Mouse (Mus musculus): ENCODE measurements around the gene Rimkla. TPM values are rescaled to one million over a fixed set of nuclear protein-coding genes. Genes with fewer than 3 reads are reported as not detected.

Rimkla gene
- total and polyA plus RNA-seq, 3 experiments, result not detected

DNA sequence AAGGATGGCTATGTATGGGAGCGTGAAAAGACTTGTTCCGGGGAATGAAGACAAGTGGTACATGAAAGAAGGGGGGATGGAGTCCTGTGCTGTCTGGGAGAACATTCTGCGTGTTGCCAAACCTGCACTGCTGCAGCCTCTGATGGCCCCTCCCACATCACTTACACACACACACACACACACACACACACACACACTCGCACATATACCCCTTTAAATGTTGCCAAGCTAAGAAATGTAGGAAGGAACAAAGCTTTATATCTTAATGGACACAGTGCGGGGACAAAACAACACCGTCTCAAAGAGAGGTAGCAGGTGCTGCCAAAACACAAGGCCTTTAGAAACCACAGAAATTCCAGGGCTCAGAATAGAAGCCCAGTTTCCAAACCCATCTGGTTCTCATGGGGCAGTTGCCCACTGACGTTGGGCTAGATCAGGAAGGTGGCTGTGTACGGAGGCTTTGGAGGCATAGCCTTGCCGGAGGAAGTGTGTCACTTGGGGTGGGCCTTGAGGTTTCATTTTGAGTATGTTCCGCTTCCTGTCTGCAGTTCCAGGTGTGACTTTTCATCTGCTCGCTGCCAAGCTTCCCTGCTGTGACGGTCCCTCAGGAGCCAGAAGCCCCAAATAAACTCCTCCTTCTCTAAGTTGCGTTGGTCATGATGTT is 28.5 kb downstream of the Rimkla start:
- no peak for TF ChIP-seq MAX (IDR thresholded peaks at IDR 0.05; ENCODE audit: low read length)
- TF ChIP-seq POLR2AphosphoS2 (IDR thresholded peaks at IDR 0.05; ENCODE audit: low read length), result no peak
- TF ChIP-seq ZMIZ1 (IDR thresholded peaks at IDR 0.05; ENCODE audit: low read depth, low read length), result no peak
- no peak for TF ChIP-seq ZKSCAN1 (IDR thresholded peaks at IDR 0.05; ENCODE audit: low read depth, low read length)
- no peak for TF ChIP-seq CHD2 (IDR thresholded peaks at IDR 0.05; ENCODE audit: low read length)
- no peak for TF ChIP-seq NRF1 (IDR thresholded peaks at IDR 0.05; ENCODE audit: insufficient read depth, low read depth, low read length, poor library complexity, severe bottlenecking)
- TF ChIP-seq ELF1 (IDR thresholded peaks at IDR 0.05; ENCODE audit: low read depth, low read length), result no peak
- TF ChIP-seq USF1 (IDR thresholded peaks at IDR 0.05; ENCODE audit: low read depth, low read length), result no peak
- DNase-seq (ENCODE audit: low read depth, low spot score), result no peak
- Histone ChIP-seq H3K27me3 (ENCODE audit: control insufficient read depth in 1 of 2, insufficient read depth in 2 of 2, low read length in 2 of 2) (no peaks in the 10 kb centered on the region; a peak in 1 of 4 replicates), H3K36me3 (ENCODE audit: control insufficient read depth in 1 of 2, insufficient read depth in 2 of 2, low read length in 2 of 2) (no peaks in the 10 kb centered on the region), H3K4me1 (ENCODE audit: control insufficient read depth in 1 of 2, insufficient read depth in 2 of 2, low read length in 2 of 2) (no peaks in the 10 kb centered on the region), H3K4me3 (ENCODE audit: control insufficient read depth in 1 of 2, insufficient read depth in 1 of 2, low read depth in 2 of 2, low read length in 2 of 2) (no peak overlapping the region), H3K79me2 (ENCODE audit: control insufficient read depth, insufficient read depth, low read length, poor library complexity) (no peaks in the 10 kb centered on the region), H3K9ac (ENCODE audit: control insufficient read depth, low read depth, low read length, poor library complexity, severe bottlenecking) (no peak overlapping the region), H3K27ac (ENCODE audit: control insufficient read depth, low read depth, low read length) (no peak overlapping the region), H3K9me3 (replicated peaks; ENCODE audit: insufficient read depth, low read length) (no peaks in the 10 kb centered on the region)

DNA sequence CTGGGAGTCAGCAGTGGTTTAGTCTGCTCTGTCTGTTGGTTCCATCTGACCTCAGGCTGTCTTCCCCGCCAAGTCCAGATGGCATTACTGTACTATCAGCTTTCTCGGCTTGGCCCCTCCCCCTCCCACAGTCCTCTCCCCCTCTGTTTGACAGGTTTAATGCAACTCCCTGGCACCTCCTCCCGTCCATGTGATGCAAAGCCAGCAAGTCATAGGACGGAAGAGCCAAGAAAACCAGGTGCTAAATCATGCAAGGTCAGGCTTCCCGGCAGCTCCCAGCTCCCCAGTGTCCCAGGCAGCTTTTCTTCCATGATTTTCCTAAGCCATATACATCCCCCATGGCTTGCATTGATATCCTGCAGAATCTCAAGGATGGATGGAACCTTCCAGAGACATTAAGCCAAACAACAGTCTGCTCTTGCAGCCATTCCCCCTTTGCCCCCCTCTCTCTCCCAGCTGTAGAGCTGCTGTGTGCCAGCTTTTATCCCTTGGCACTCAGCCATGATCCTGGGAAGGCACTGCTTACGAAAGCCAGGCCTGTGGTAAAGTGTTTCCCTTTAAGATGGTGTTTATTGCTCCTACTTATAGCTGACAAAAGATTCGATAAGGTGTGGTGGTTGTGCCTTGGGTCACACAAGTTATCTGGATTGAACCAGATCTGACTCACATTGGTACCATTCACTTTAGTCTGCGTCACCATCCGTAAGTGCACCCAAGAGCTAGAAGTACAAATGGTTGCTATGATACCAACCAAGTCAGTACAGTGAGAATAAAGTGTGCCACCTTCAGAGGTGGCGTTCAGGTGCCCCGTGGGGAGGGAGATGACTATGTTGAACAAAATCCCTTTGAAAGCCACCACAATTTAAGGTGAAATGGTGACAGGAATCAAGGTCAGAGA is 29.3 kb downstream of the Rimkla start:
- no peaks in the 10 kb centered on the region for H3K4me1 ChIP-seq (ENCODE audit: control insufficient read depth in 1 of 2, insufficient read depth in 2 of 2, low read length in 2 of 2)
- H3K79me2 ChIP-seq (ENCODE audit: control insufficient read depth, insufficient read depth, low read length, poor library complexity), result no peaks in the 10 kb centered on the region
- TF ChIP-seq EP300 (IDR thresholded peaks at IDR 0.05; ENCODE audit: low read depth in 1 of 2, low read length in 2 of 2) (no peak), NELFE (IDR thresholded peaks at IDR 0.05; ENCODE audit: low read depth, low read length) (no peak), POLR2A (IDR thresholded peaks at IDR 0.05; ENCODE audit: control insufficient read depth in 1 of 2, insufficient read depth in 1 of 2, low read depth in 1 of 2, low read length in 2 of 2, poor library complexity in 1 of 2) (no peak), CHD2 (IDR thresholded peaks at IDR 0.05; ENCODE audit: low read length) (no peak), NRF1 (IDR thresholded peaks at IDR 0.05; ENCODE audit: insufficient read depth, low read depth, low read length, poor library complexity, severe bottlenecking) (no peak), JUND (IDR thresholded peaks at IDR 0.05; ENCODE audit: low read depth, low read length) (no peak), UBTF (IDR thresholded peaks at IDR 0.05; ENCODE audit: borderline replicate concordance, insufficient read depth, low read depth, low read length) (no peak), POLR2AphosphoS2 (IDR thresholded peaks at IDR 0.05; ENCODE audit: low read length) (no peak), TBP (IDR thresholded peaks at IDR 0.05; ENCODE audit: low read depth, low read length) (no peak), MYB (IDR thresholded peaks at IDR 0.05; ENCODE audit: low read depth, low read length) (no peak), ZKSCAN1 (IDR thresholded peaks at IDR 0.05; ENCODE audit: low read depth, low read length) (no peak), TAL1 (IDR thresholded peaks at IDR 0.05; ENCODE audit: low read length) (no peak)
- DNase-seq (ENCODE audit: low read depth, low spot score), result no peak
- H3K9ac ChIP-seq (ENCODE audit: control insufficient read depth, low read depth, low read length, poor library complexity, severe bottlenecking), result no peak overlapping the region
- H3K27ac ChIP-seq (ENCODE audit: control insufficient read depth, low read depth, low read length), result no peak overlapping the region
- no peaks in the 10 kb centered on the region for H3K9me3 ChIP-seq (replicated peaks; ENCODE audit: insufficient read depth, low read length)
- no peaks in the 10 kb centered on the region for H3K36me3 ChIP-seq (ENCODE audit: control insufficient read depth in 1 of 2, insufficient read depth in 2 of 2, low read length in 2 of 2)
- H3K27me3 ChIP-seq (ENCODE audit: control insufficient read depth in 1 of 2, insufficient read depth in 2 of 2, low read length in 2 of 2), result no peaks in the 10 kb centered on the region; a peak in 1 of 4 replicates
- H3K4me3 ChIP-seq (ENCODE audit: control insufficient read depth in 1 of 2, insufficient read depth in 1 of 2, low read depth in 2 of 2, low read length in 2 of 2), result no peak overlapping the region

Data from MEL (cell line).